Mouse (Mus musculus): Measurements from ENCODE around the gene Otp. TPM values are rescaled to one million over a fixed set of nuclear protein-coding genes. Genes with fewer than 3 reads are reported as not detected.

Gene Otp
- polyA plus RNA-seq (2016; fragmentation: Nextera tagmentation; extraction: Ambion mirVana): not detected in 2 replicates

GRCm38 (mm10) chr13:94875396-94875880 lies at the start of gene Otp:
TSS of gene Otp (plus strand) at chr13:94875602.
- H3K4me1 ChIP-seq: peaks cover 19% of the 10 kb centered on the region
- H3K27ac ChIP-seq: no peak within 1 kb of the TSS
- under 1% methylated on average over 30 of the region's 30 CpGs for WGBS
- peaks cover 99% of the 10 kb centered on the region for H3K27me3 ChIP-seq (ENCODE audit: low read depth, poor library complexity, severe bottlenecking)
- peak within 1 kb of the TSS; percentile 27 for H3K4me3 ChIP-seq
- H3K9me3 ChIP-seq (replicated peaks): no peaks in the 10 kb centered on the region
- DNase-seq (ENCODE audit: low spot score): peak; percentile 49
- H3K36me3 ChIP-seq: no peaks in the 10 kb centered on the region

- Histone ChIP-seq H3K36me3 (peaks cover 13% of the 10 kb centered on the region), H3K4me1 (peaks cover 6% of the 10 kb centered on the region; the same call in 1 of the 2 replicates), H3K27me3 (ENCODE audit: low read depth, poor library complexity, severe bottlenecking) (no peaks in the 10 kb centered on the region), H3K4me3 (no peak overlapping the region), H3K9me3 (replicated peaks) (no peaks in the 10 kb centered on the region), H3K27ac (no peak overlapping the region)
- WGBS: 88% methylated on average over 5 of the region's 5 CpGs
- DNase-seq (ENCODE audit: low spot score): no peak
These were observed 49.0 kb upstream of the Otp start for GRCm38 (mm10) chr13:94826389-94826788.

GRCm38 (mm10) chr13:94826986-94827385 lies 48.4 kb upstream of the Otp start:
- H3K27me3 ChIP-seq (ENCODE audit: low read depth, poor library complexity, severe bottlenecking): no peaks in the 10 kb centered on the region
- H3K9me3 ChIP-seq (replicated peaks): no peaks in the 10 kb centered on the region
- no peak overlapping the region for H3K4me3 ChIP-seq
- no peak overlapping the region for H3K27ac ChIP-seq
- H3K36me3 ChIP-seq: peaks cover 16% of the 10 kb centered on the region
- WGBS: 87% methylated on average over 2 of the region's 2 CpGs
- DNase-seq (ENCODE audit: low spot score): no peak
- peaks cover 6% of the 10 kb centered on the region; the same call in 1 of the 2 replicates for H3K4me1 ChIP-seq

GRCm38 (mm10) chr13:94827847-94828246 lies 47.6 kb upstream of the Otp start:
- Histone ChIP-seq H3K36me3 (peaks cover 25% of the 10 kb centered on the region), H3K9me3 (replicated peaks) (no peaks in the 10 kb centered on the region), H3K27ac (no peak overlapping the region), H3K27me3 (ENCODE audit: low read depth, poor library complexity, severe bottlenecking) (no peaks in the 10 kb centered on the region), H3K4me1 (peaks cover 6% of the 10 kb centered on the region; the same call in 1 of the 2 replicates), H3K4me3 (no peak overlapping the region)
- no peak for DNase-seq (ENCODE audit: low spot score)
- 65% methylated on average over 2 of the region's 2 CpGs for WGBS

- H3K4me3 ChIP-seq: no peak overlapping the region
- no peak overlapping the region for H3K27ac ChIP-seq
- H3K4me1 ChIP-seq: no peaks in the 10 kb centered on the region
- 91% methylated on average over 5 of the region's 5 CpGs for WGBS
- H3K36me3 ChIP-seq: peaks cover 70% of the 10 kb centered on the region
- H3K9me3 ChIP-seq (replicated peaks): no peaks in the 10 kb centered on the region
- DNase-seq (ENCODE audit: low spot score): no peak
- no peaks in the 10 kb centered on the region for H3K27me3 ChIP-seq (ENCODE audit: low read depth, poor library complexity, severe bottlenecking)
These were observed 37.2 kb upstream of the Otp start for GRCm38 (mm10) chr13:94838047-94838720.

- Histone ChIP-seq H3K36me3 (peaks cover 70% of the 10 kb centered on the region), H3K4me3 (no peak overlapping the region), H3K4me1 (no peaks in the 10 kb centered on the region), H3K27ac (no peak overlapping the region), H3K27me3 (ENCODE audit: low read depth, poor library complexity, severe bottlenecking) (no peaks in the 10 kb centered on the region), H3K9me3 (replicated peaks) (no peaks in the 10 kb centered on the region)
- DNase-seq (ENCODE audit: low spot score): no peak
- WGBS: 96% methylated on average over 8 of the region's 8 CpGs
These were observed 36.6 kb upstream of the Otp start for GRCm38 (mm10) chr13:94838756-94839337.

GRCm38 (mm10) chr13:94843236-94843635 lies 32.2 kb upstream of the Otp start:
- no peaks in the 10 kb centered on the region for H3K9me3 ChIP-seq (replicated peaks)
- no peaks in the 10 kb centered on the region for H3K4me1 ChIP-seq
- H3K36me3 ChIP-seq: peaks cover 47% of the 10 kb centered on the region
- DNase-seq (ENCODE audit: low spot score): no peak
- H3K27me3 ChIP-seq (ENCODE audit: low read depth, poor library complexity, severe bottlenecking): no peaks in the 10 kb centered on the region
- WGBS: 85% methylated on average over 5 of the region's 5 CpGs
- no peak overlapping the region for H3K27ac ChIP-seq
- no peak overlapping the region for H3K4me3 ChIP-seq

- Histone ChIP-seq H3K9me3 (replicated peaks) (no peaks in the 10 kb centered on the region), H3K27me3 (ENCODE audit: low read depth, poor library complexity, severe bottlenecking) (no peaks in the 10 kb centered on the region; the same call in 1 of the 2 replicates), H3K4me1 (peaks cover 12% of the 10 kb centered on the region; the same call in 1 of the 2 replicates), H3K36me3 (peaks cover 17% of the 10 kb centered on the region), H3K4me3 (no peak overlapping the region), H3K27ac (no peak overlapping the region)
- WGBS: 83% methylated on average over 7 of the region's 7 CpGs
- no peak for DNase-seq (ENCODE audit: low spot score)
These were observed 27.5 kb upstream of the Otp start for GRCm38 (mm10) chr13:94847870-94848269.

- peaks cover 12% of the 10 kb centered on the region; the same call in 1 of the 2 replicates for H3K4me1 ChIP-seq
- 67% methylated on average over 13 of the region's 13 CpGs for WGBS
- H3K4me3 ChIP-seq: no peak overlapping the region
- DNase-seq (ENCODE audit: low spot score): no peak
- no peaks in the 10 kb centered on the region for H3K9me3 ChIP-seq (replicated peaks)
- peaks cover 2% of the 10 kb centered on the region for H3K36me3 ChIP-seq
- H3K27me3 ChIP-seq (ENCODE audit: low read depth, poor library complexity, severe bottlenecking): peaks cover 7% of the 10 kb centered on the region; the same call in 1 of the 2 replicates
- H3K27ac ChIP-seq: no peak overlapping the region
These were observed 26.1 kb upstream of the Otp start for GRCm38 (mm10) chr13:94849351-94849750.

GRCm38 (mm10) chr13:94858016-94858575 lies 17.3 kb upstream of the Otp start:
- Histone ChIP-seq H3K4me1 (peaks cover 7% of the 10 kb centered on the region), H3K27me3 (ENCODE audit: low read depth, poor library complexity, severe bottlenecking) (peaks cover 38% of the 10 kb centered on the region), H3K4me3 (no peak overlapping the region), H3K27ac (no peak overlapping the region), H3K36me3 (no peaks in the 10 kb centered on the region), H3K9me3 (replicated peaks) (no peaks in the 10 kb centered on the region)
- DNase-seq (ENCODE audit: low spot score): no peak
- 73% methylated on average over 8 of the region's 8 CpGs for WGBS

- H3K27me3 ChIP-seq (ENCODE audit: low read depth, poor library complexity, severe bottlenecking): peaks cover 44% of the 10 kb centered on the region
- 85% methylated on average over 8 of the region's 8 CpGs for WGBS
These were observed 16.1 kb upstream of the Otp start for GRCm38 (mm10) chr13:94859256-94859655.

GRCm38 (mm10) chr13:94862491-94863230 lies 12.7 kb upstream of the Otp start:
- Histone ChIP-seq H3K4me1 (no peaks in the 10 kb centered on the region), H3K36me3 (no peaks in the 10 kb centered on the region), H3K27me3 (ENCODE audit: low read depth, poor library complexity, severe bottlenecking) (peaks cover 74% of the 10 kb centered on the region), H3K4me3 (no peak overlapping the region), H3K9me3 (replicated peaks) (no peaks in the 10 kb centered on the region), H3K27ac (no peak overlapping the region)
- WGBS: 73% methylated on average over 5 of the region's 5 CpGs
- DNase-seq (ENCODE audit: low spot score): no peak

More at GRCm38 (mm10) chr13:94859256-94859655, 16.1 kb upstream of the Otp start:
- H3K4me3 ChIP-seq: no peak overlapping the region
- no peak overlapping the region for H3K27ac ChIP-seq
- no peaks in the 10 kb centered on the region for H3K36me3 ChIP-seq
- H3K4me1 ChIP-seq: peaks cover 7% of the 10 kb centered on the region
- H3K9me3 ChIP-seq (replicated peaks): no peaks in the 10 kb centered on the region
- DNase-seq (ENCODE audit: low spot score): no peak
